Mouse (Mus musculus) CH12.LX (cell line): ENCODE results near the gene Dync2li1.

Source experiments
- BHLHE40 ChIP-seq: IDR thresholded peaks from 2 replicates; pipeline ENCODE4 v1.6.1; 2011; ENCODE audit warnings: mild to moderate bottlenecking, low read depth, low read length, improper control_type of control experiment
- CHD2 ChIP-seq: IDR thresholded peaks from 2 replicates; pipeline ENCODE4 v1.6.1; 2011; ENCODE audit warnings: low read length, improper control_type of control experiment
- CTCF ChIP-seq, 2 experiments: IDR thresholded peaks in 1 of 2; conservative IDR thresholded peaks in 1 of 2; 2 replicates each; pipeline ENCODE4 v1.5.1; 2011 to 2012; ENCODE audit warnings: low read depth in 2 of 2, low read length in 2 of 2, improper control_type of control experiment in 1 of 2, inconsistent platforms in 1 of 2, mild to moderate bottlenecking in 1 of 2, moderate library complexity in 1 of 2
- IRF4 ChIP-seq: IDR thresholded peaks from 2 replicates; pipeline ENCODE4 v1.6.1; 2014; ENCODE audit warnings: low read depth, mild to moderate bottlenecking, inconsistent platforms, low read length, improper control_type of control experiment
- JUND ChIP-seq: conservative IDR thresholded peaks from 2 replicates; pipeline ENCODE4 v1.6.1; 2011; ENCODE audit warnings: low read depth, low read length, improper control_type of control experiment
- MAX ChIP-seq: IDR thresholded peaks from 2 replicates; pipeline ENCODE4 v1.6.1; 2011; ENCODE audit warnings: low read length, improper control_type of control experiment
- MEF2A ChIP-seq: IDR thresholded peaks from 2 replicates; pipeline ENCODE4 v1.6.1; 2014; ENCODE audit warnings: low read depth, mild to moderate bottlenecking, inconsistent platforms, low read length, improper control_type of control experiment, borderline replicate concordance
- NELFE ChIP-seq: IDR thresholded peaks from 2 replicates; pipeline ENCODE4 v1.6.1; 2011; ENCODE audit warnings: low read depth, low read length, improper control_type of control experiment
- NRF1 ChIP-seq: IDR thresholded peaks from 2 replicates; pipeline ENCODE4 v1.6.1; 2014; ENCODE audit warnings: low read depth, mild to moderate bottlenecking, inconsistent platforms, low read length, improper control_type of control experiment, moderate library complexity
- POLR2A ChIP-seq: IDR thresholded peaks from 2 replicates; pipeline ENCODE4 v1.6.1; 2011; ENCODE audit warnings: low read depth, mild to moderate bottlenecking, improper control_type of control experiment, low read length
- POLR2AphosphoS2 ChIP-seq: IDR thresholded peaks from 2 replicates; pipeline ENCODE4 v1.6.1; 2011; ENCODE audit warnings: low read depth, low read length, improper control_type of control experiment
- TCF12 ChIP-seq: IDR thresholded peaks from 2 replicates; pipeline ENCODE4 v1.6.1; 2014; ENCODE audit warnings: low read depth, mild to moderate bottlenecking, inconsistent platforms, low read length, improper control_type of control experiment
- ZNF384 ChIP-seq: IDR thresholded peaks from 2 replicates; pipeline ENCODE4 v1.6.1; 2012; ENCODE audit warnings: low read depth, low read length, improper control_type of control experiment, inconsistent platforms

DNA sequence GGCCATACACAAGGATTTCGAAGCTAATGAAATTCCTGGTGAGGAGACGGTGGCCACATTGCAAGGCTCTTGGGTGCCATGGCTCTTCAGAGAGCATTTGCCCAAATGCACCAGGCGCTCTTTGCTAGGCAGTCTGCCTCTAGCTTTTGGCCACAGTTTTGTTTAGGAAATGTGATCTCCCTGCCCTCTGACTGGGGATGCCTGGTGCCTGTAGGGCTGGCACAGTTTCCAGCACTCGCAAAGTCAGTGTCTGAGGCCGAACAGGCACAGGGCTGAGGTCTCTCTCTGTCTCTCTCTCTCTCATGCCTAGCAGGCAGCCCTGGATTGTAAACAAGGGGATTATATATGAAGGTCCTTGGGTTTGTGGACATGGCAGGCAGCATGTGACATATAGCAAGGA lies 63.8 kb downstream of the Dync2li1 start:
- TF ChIP-seq MEF2A, result no peak
- no peak for TF ChIP-seq CTCF (conservative IDR thresholded peaks at IDR 0.05 in 1 of 2, IDR thresholded peaks at IDR 0.05 in 1 of 2; ENCODE audit: low read depth in 2 of 2, low read length in 2 of 2)
- TF ChIP-seq JUND, result no peak
- TF ChIP-seq NELFE, result no peak
- no peak for TF ChIP-seq BHLHE40
- TF ChIP-seq ZNF384, result no peak
- no peak for TF ChIP-seq NRF1
- TF ChIP-seq MAX, result no peak
- no peak for TF ChIP-seq POLR2A
- TF ChIP-seq TCF12, result no peak
- TF ChIP-seq IRF4, result no peak
- TF ChIP-seq CHD2, result no peak
- no peak for TF ChIP-seq POLR2AphosphoS2
